Mouse (Mus musculus) heart, embryonic 14.5 days (tissue): ENCODE measurements around the gene Olfr522. TPM values are rescaled to one million over a fixed set of nuclear protein-coding genes. Genes with fewer than 3 reads are reported as not detected.

ENCODE experiments used
- ATAC-seq: fragments of 200-750 bp; cut with Nextera tagmentation; 2 replicates; pipeline ENCODE4 v1.8.0; 2017; ENCODE audit warnings: low read depth, moderate TSS enrichment; ENCODE audit not compliant: insufficient number of reproducible peaks, insufficient read depth, low FRiP score
- H3K27ac ChIP-seq, 2 experiments: fragments of 200-500 bp in 1 of 2; fragments of 300-500 bp in 1 of 2; sonication (generic) in 1 of 2; replicated peaks in 1 of 2; 2 replicates each; pipeline ENCODE4 v1.5.1; 2012 to 2014; ENCODE audit warnings: low read depth in 2 of 2, low read length in 2 of 2, control low read depth in 1 of 2, mild to moderate bottlenecking in 1 of 2, mixed read lengths in 1 of 2; ENCODE audit not compliant: control insufficient read depth in 1 of 2, insufficient read depth in 1 of 2
- H3K27me3 ChIP-seq: fragments of 300-500 bp; sonication (generic); 2 replicates; pipeline ENCODE4 v1.6.1; 2014; ENCODE audit warnings: mild to moderate bottlenecking, low read length, control low read depth; ENCODE audit not compliant: control insufficient read depth, insufficient read depth
- H3K36me3 ChIP-seq: fragments of 300-500 bp; sonication (generic); 2 replicates; pipeline ENCODE4 v1.6.1; 2014; ENCODE audit warnings: mild to moderate bottlenecking, control low read depth, low read length, mixed read lengths; ENCODE audit not compliant: control insufficient read depth, insufficient read depth
- H3K4me1 ChIP-seq, 2 experiments: fragments of 200-500 bp in 1 of 2; fragments of 300-500 bp in 1 of 2; sonication (generic) in 1 of 2; 2 replicates each; pipeline ENCODE4 v1.6.1; 2012 to 2014; ENCODE audit warnings: low read length in 2 of 2, control low read depth in 1 of 2, mixed read lengths in 1 of 2; ENCODE audit not compliant: control insufficient read depth in 2 of 2, insufficient read depth in 2 of 2
- H3K4me2 ChIP-seq: fragments of 300-500 bp; sonication (generic); 2 replicates; pipeline ENCODE4 v1.6.1; 2014; ENCODE audit warnings: mild to moderate bottlenecking, low read length
- H3K4me3 ChIP-seq, 2 experiments: fragments of 200-500 bp in 1 of 2; fragments of 300-500 bp in 1 of 2; sonication (generic) in 1 of 2; 2 replicates each; pipeline ENCODE4 v1.5.1; 2012 to 2014; ENCODE audit warnings: low read length in 2 of 2, mild to moderate bottlenecking in 2 of 2, control low read depth in 1 of 2, low read depth in 1 of 2, moderate library complexity in 1 of 2; ENCODE audit not compliant: control insufficient read depth in 1 of 2, insufficient read depth in 1 of 2
- H3K9ac ChIP-seq: fragments of 300-500 bp; sonication (generic); 2 replicates; pipeline ENCODE4 v1.6.1; 2014; ENCODE audit warnings: mild to moderate bottlenecking, low read length
- H3K9me3 ChIP-seq: fragments of 300-500 bp; sonication (generic); 2 replicates; pipeline ENCODE4 v1.6.1; 2016; ENCODE audit warnings: low read length, control low read depth; ENCODE audit not compliant: control insufficient read depth
- WGBS: fragments of 180-500 bp; shearing (Covaris S2); extraction: QIAGEN DNeasy Blood & Tissue Kit; methylation state at CpG from one replicate; pipeline ENCODE4 v1.1.7; 2014; 5-methylcytosine and 5-hydroxymethylcytosine counted together
- polyA plus RNA-seq: library from polyadenylated mRNA; unstranded; fragments of >200 nt; fragmentation: Nextera tagmentation; extraction: Ambion mirVana; gene quantifications from 2 replicates; pipeline ENCODE4 v1.2.1, GENCODE M21; 2014

Gene Olfr522
- polyA plus RNA-seq, 1 experiment from 2014 or later: not detected

- Histone ChIP-seq H3K4me2 (no peak overlapping the region), H3K4me1 (peaks cover 0 to 3% of the 10 kb centered on the region in 2 experiments; a peak in 1 of 4 replicates), H3K9me3 (no peaks in the 10 kb centered on the region), H3K9ac (no peak overlapping the region), H3K27ac (no peak overlapping the region), H3K36me3 (peaks cover 2% of the 10 kb centered on the region; the same call in 1 of the 2 replicates), H3K27me3 (no peaks in the 10 kb centered on the region), H3K4me3 (no peak overlapping the region)
- WGBS: 83% methylated on average over 1 of the region's 1 CpGs
- no peak for ATAC-seq
Observed at GRCm38 (mm10) chr7:140124382-140124781, 40.2 kb downstream of the Olfr522 start.

- H3K27ac ChIP-seq: no peak overlapping the region
- H3K27me3 ChIP-seq: no peaks in the 10 kb centered on the region
- H3K4me2 ChIP-seq: no peak overlapping the region
- no peaks in the 10 kb centered on the region for H3K36me3 ChIP-seq
- ATAC-seq: no peak
- no peaks in the 10 kb centered on the region for H3K9me3 ChIP-seq
- no peak overlapping the region for H3K9ac ChIP-seq
- H3K4me1 ChIP-seq: peaks cover 0 to 3% of the 10 kb centered on the region in 2 experiments; a peak in 1 of 4 replicates
- WGBS: 25% methylated on average over 4 of the region's 4 CpGs
- no peak overlapping the region for H3K4me3 ChIP-seq
Observed at GRCm38 (mm10) chr7:140122765-140123164, 41.8 kb downstream of the Olfr522 start.

DNA sequence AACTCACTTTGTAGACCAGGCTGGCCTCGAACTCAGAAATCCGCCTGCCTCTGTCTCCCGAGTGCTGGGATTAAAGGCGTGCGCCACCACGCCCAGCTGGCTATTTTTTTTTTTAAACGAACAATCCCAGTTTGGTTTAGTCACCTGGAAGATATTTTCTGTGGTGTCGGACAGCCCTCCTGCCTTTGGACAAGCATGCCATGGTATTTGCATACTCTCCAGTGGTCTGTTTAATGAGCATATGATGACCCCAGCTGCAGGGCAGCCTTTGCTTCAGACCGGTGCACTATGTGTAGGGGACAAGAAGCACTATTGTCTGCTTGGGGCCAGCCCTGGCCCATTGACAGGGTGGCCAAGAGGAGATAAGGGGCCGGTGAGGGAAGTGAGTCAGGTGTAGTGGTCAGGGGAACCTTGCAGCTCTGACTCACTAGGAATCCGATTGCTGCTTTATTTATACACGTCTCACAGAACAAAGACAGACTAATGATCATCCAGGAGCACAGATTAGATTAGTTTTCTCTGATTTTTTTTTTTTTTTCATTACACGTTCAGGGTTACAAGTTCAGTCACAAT is 43.1 kb downstream of the Olfr522 start:
- Histone ChIP-seq H3K27ac (no peak overlapping the region), H3K4me2 (no peak overlapping the region), H3K27me3 (no peaks in the 10 kb centered on the region), H3K4me1 (peaks cover 0 to 2% of the 10 kb centered on the region in 2 experiments; a peak in 1 of 4 replicates), H3K36me3 (no peaks in the 10 kb centered on the region), H3K9me3 (no peaks in the 10 kb centered on the region), H3K4me3 (no peak overlapping the region), H3K9ac (no peak overlapping the region)
- WGBS: 65% methylated on average over 12 of the region's 13 CpGs
- ATAC-seq: no peak

- Histone ChIP-seq H3K9me3 (no peaks in the 10 kb centered on the region), H3K27me3 (no peaks in the 10 kb centered on the region), H3K4me3 (no peak overlapping the region), H3K9ac (no peak overlapping the region), H3K4me2 (no peak overlapping the region), H3K36me3 (no peaks in the 10 kb centered on the region), H3K27ac (no peak overlapping the region), H3K4me1 (peaks cover 2 to 3% of the 10 kb centered on the region in 2 experiments; a peak in 2 of 4 replicates)
- no peak for ATAC-seq
- WGBS: 85% methylated on average over 2 of the region's 2 CpGs
Observed at GRCm38 (mm10) chr7:140120484-140120883, 44.1 kb downstream of the Olfr522 start.

GRCm38 (mm10) chr7:140116329-140117054 is 48.1 kb downstream of the Olfr522 start, which contains the start of gene Echs1:
Echs1 (minus strand) TSS chr7:140116476.
- Histone ChIP-seq H3K27me3 (no peaks in the 10 kb centered on the region), H3K36me3 (peaks cover 14% of the 10 kb centered on the region), H3K4me1 (peaks cover 2 to 5% of the 10 kb centered on the region in 2 experiments; a peak in 2 of 4 replicates), H3K4me3 (peak within 1 kb of the TSS; percentile 87 to 92), H3K9ac (peak within 1 kb of the TSS; percentile 94), H3K9me3 (no peaks in the 10 kb centered on the region), H3K4me2 (peak within 1 kb of the TSS; percentile 96), H3K27ac (peak within 1 kb of the TSS; percentile 90 to 91)
- ATAC-seq: peak; percentile 96
- 4% methylated on average over 28 of the region's 28 CpGs for WGBS

- Histone ChIP-seq H3K4me2 (peak within 1 kb of the TSS; percentile 96), H3K27me3 (no peaks in the 10 kb centered on the region), H3K4me3 (peak within 1 kb of the TSS; percentile 87 to 92), H3K9me3 (no peaks in the 10 kb centered on the region), H3K9ac (peak within 1 kb of the TSS; percentile 94), H3K27ac (peak within 1 kb of the TSS; percentile 90 to 91), H3K4me1 (peaks cover 2 to 5% of the 10 kb centered on the region in 2 experiments; a peak in 2 of 4 replicates), H3K36me3 (peaks cover 21% of the 10 kb centered on the region)
- WGBS: under 1% methylated on average over 23 of the region's 23 CpGs
- peak; percentile 79 for ATAC-seq
Observed at GRCm38 (mm10) chr7:140115583-140116328, 48.8 kb downstream of the Olfr522 start, which contains the start of gene Paox. Paox (plus strand) TSS chr7:140115799.

DNA sequence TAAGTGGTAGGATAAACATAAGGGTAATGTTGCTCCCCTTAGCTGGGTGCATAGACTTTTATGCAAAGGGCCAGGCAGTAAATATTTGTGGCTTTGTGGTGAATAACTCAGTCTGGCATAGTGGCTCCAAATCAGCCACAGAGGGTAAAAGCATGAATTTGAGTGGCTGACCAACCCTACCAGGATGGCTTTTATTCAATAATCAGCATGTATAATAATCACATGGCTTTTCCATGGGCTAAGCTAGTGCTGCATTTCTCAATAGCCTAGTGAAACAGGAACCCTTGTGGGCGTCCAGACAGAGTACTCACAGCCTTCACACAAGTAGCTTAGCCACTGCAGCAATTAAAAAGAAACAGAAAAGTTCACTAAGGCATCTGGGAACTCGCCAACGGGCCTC is 52.6 kb downstream of the Olfr522 start:
- Histone ChIP-seq H3K9me3 (no peaks in the 10 kb centered on the region), H3K36me3 (peaks cover 59% of the 10 kb centered on the region), H3K4me2 (no peak overlapping the region), H3K4me1 (peaks cover 0 to 5% of the 10 kb centered on the region in 2 experiments; a peak in 1 of 4 replicates), H3K27ac (no peak overlapping the region), H3K27me3 (no peaks in the 10 kb centered on the region), H3K9ac (no peak overlapping the region), H3K4me3 (no peak overlapping the region)
- no peak for ATAC-seq
- 53% methylated on average over 3 of the region's 3 CpGs for WGBS
